Mouse (Mus musculus) intestine, embryonic 15.5 days (tissue): ENCODE measurements around the gene Cdkn2a. TPM values are rescaled to one million over a fixed set of nuclear protein-coding genes. Genes with fewer than 3 reads are reported as not detected.
A peak's percentile ranks its signal among the peaks of the same experiment; 100 is the strongest.

ENCODE experiments used
- ATAC-seq: fragments of 200-750 bp; cut with Nextera tagmentation; 2 replicates; pipeline ENCODE4 v1.8.0; 2017; ENCODE audit warnings: moderate TSS enrichment, moderate library complexity
- H3K27ac ChIP-seq: fragments of 300-500 bp; sonication (generic); 2 replicates; pipeline ENCODE4 v1.5.1; 2015; ENCODE audit warnings: mild to moderate bottlenecking, inconsistent platforms
- H3K27me3 ChIP-seq: fragments of 300-500 bp; sonication (generic); replicated peaks from 2 replicates; pipeline ENCODE4 v1.6.1; 2015; ENCODE audit warnings: inconsistent platforms
- H3K36me3 ChIP-seq: fragments of 300-500 bp; sonication (generic); 2 replicates; pipeline ENCODE4 v1.6.1; 2015; ENCODE audit warnings: inconsistent platforms
- H3K4me1 ChIP-seq: fragments of 300-500 bp; sonication (generic); replicated peaks from 2 replicates; pipeline ENCODE4 v1.6.1; 2015; ENCODE audit warnings: inconsistent platforms
- H3K4me2 ChIP-seq: fragments of 300-500 bp; sonication (generic); replicated peaks from 2 replicates; pipeline ENCODE4 v1.6.1; 2015; ENCODE audit warnings: mild to moderate bottlenecking, inconsistent platforms
- H3K4me3 ChIP-seq: fragments of 300-500 bp; sonication (generic); replicated peaks from 2 replicates; pipeline ENCODE4 v1.5.1; 2015; ENCODE audit warnings: inconsistent platforms
- H3K9ac ChIP-seq: fragments of 300-500 bp; sonication (generic); 2 replicates; pipeline ENCODE4 v1.6.1; 2015; ENCODE audit warnings: inconsistent platforms
- H3K9me3 ChIP-seq: fragments of 300-500 bp; sonication (generic); 2 replicates; pipeline ENCODE4 v1.6.1; 2016; ENCODE audit warnings: inconsistent platforms
- WGBS: fragments of 180-500 bp; shearing (Covaris S2); methylation state at CpG from one replicate; pipeline ENCODE4 v1.1.7; 2015; 5-methylcytosine and 5-hydroxymethylcytosine counted together
- polyA plus RNA-seq: library from polyadenylated mRNA; unstranded; fragments of >200 nt; fragmentation: Nextera tagmentation; extraction: Ambion mirVana; gene quantifications from 2 replicates; pipeline ENCODE4 v1.2.1, GENCODE M21; 2015

The Cdkn2a gene
- not detected in 2 replicates for polyA plus RNA-seq

GRCm38 (mm10) chr4:89294486-89295440, at the start of gene Cdkn2a:
Gene Cdkn2a (minus strand): TSS chr4:89294653.
- under 1% methylated on average over 114 of the region's 117 CpGs for WGBS

GRCm38 (mm10) chr4:89313461-89313860, 19.0 kb upstream of the Cdkn2a start:
- no peak for ATAC-seq
- H3K4me1 ChIP-seq, result peaks cover 9% of the 10 kb centered on the region
- peaks cover 38% of the 10 kb centered on the region for H3K27me3 ChIP-seq
- no peaks in the 10 kb centered on the region for H3K9me3 ChIP-seq
- no peaks in the 10 kb centered on the region for H3K36me3 ChIP-seq
- H3K27ac ChIP-seq, result no peak overlapping the region
- H3K4me3 ChIP-seq, result no peak overlapping the region
- H3K9ac ChIP-seq, result no peak overlapping the region
- WGBS, result 12% methylated on average over 13 of the region's 13 CpGs
- H3K4me2 ChIP-seq, result no peak overlapping the region

More at GRCm38 (mm10) chr4:89294486-89295440, at the start of gene Cdkn2a:
- no peaks in the 10 kb centered on the region for H3K36me3 ChIP-seq
- no peak within 1 kb of the TSS for H3K27ac ChIP-seq
- H3K9ac ChIP-seq, result peak within 1 kb of the TSS; percentile 28
- no peaks in the 10 kb centered on the region for H3K9me3 ChIP-seq
- peak within 1 kb of the TSS; percentile 61 for H3K4me3 ChIP-seq
- H3K4me1 ChIP-seq, result peaks cover 10% of the 10 kb centered on the region
- ATAC-seq, result peak; percentile 90
- peak within 1 kb of the TSS; percentile 99 for H3K4me2 ChIP-seq
- H3K27me3 ChIP-seq, result peaks cover 73% of the 10 kb centered on the region

- Histone ChIP-seq H3K4me3 (peak within 1 kb of the TSS; percentile 56), H3K27me3 (peaks cover 64% of the 10 kb centered on the region), H3K4me1 (peaks cover 9% of the 10 kb centered on the region), H3K36me3 (no peaks in the 10 kb centered on the region), H3K27ac (peak within 1 kb of the TSS; percentile 66; the same call in 1 of the 2 replicates), H3K4me2 (peak within 1 kb of the TSS; percentile 95), H3K9ac (peak within 1 kb of the TSS; percentile 60), H3K9me3 (no peaks in the 10 kb centered on the region)
- ATAC-seq, result peak; percentile 96
- under 1% methylated on average over 61 of the region's 61 CpGs for WGBS
Observed at GRCm38 (mm10) chr4:89310491-89311254, 16.2 kb upstream of the Cdkn2a start, which contains the start of gene Cdkn2b. Gene Cdkn2b (minus strand): TSS chr4:89311039.

GRCm38 (mm10) chr4:89309996-89310395, 15.5 kb upstream of the Cdkn2a start:
- WGBS, result 2% methylated on average over 11 of the region's 11 CpGs
- Histone ChIP-seq H3K9me3 (no peaks in the 10 kb centered on the region), H3K4me1 (peaks cover 9% of the 10 kb centered on the region), H3K9ac (no peak overlapping the region), H3K36me3 (no peaks in the 10 kb centered on the region), H3K4me3 (peak overlapping the region; percentile 56), H3K27me3 (peaks cover 70% of the 10 kb centered on the region), H3K4me2 (peak overlapping the region; percentile 95), H3K27ac (no peak overlapping the region)
- ATAC-seq, result no peak

GRCm38 (mm10) chr4:89308001-89308400, 13.5 kb upstream of the Cdkn2a start:
- Histone ChIP-seq H3K36me3 (no peaks in the 10 kb centered on the region), H3K4me3 (no peak overlapping the region), H3K27me3 (peaks cover 78% of the 10 kb centered on the region), H3K4me1 (peaks cover 9% of the 10 kb centered on the region), H3K9me3 (no peaks in the 10 kb centered on the region), H3K9ac (no peak overlapping the region), H3K4me2 (no peak overlapping the region), H3K27ac (no peak overlapping the region)
- 20% methylated on average over 3 of the region's 3 CpGs for WGBS
- no peak for ATAC-seq

- H3K27me3 ChIP-seq, result peaks cover 80% of the 10 kb centered on the region
Observed at GRCm38 (mm10) chr4:89306798-89307365, 12.4 kb upstream of the Cdkn2a start.

GRCm38 (mm10) chr4:89305691-89306090, 11.2 kb upstream of the Cdkn2a start:
- H3K27me3 ChIP-seq, result peaks cover 78% of the 10 kb centered on the region
- H3K9ac ChIP-seq, result no peak overlapping the region
- 16% methylated on average over 3 of the region's 3 CpGs for WGBS
- ATAC-seq, result no peak
- H3K36me3 ChIP-seq, result no peaks in the 10 kb centered on the region
- peaks cover 4% of the 10 kb centered on the region for H3K4me1 ChIP-seq
- no peak overlapping the region for H3K4me3 ChIP-seq
- no peak overlapping the region for H3K4me2 ChIP-seq
- H3K9me3 ChIP-seq, result no peaks in the 10 kb centered on the region
- H3K27ac ChIP-seq, result no peak overlapping the region

More at GRCm38 (mm10) chr4:89306798-89307365, 12.4 kb upstream of the Cdkn2a start:
- WGBS, result 8% methylated on average over 25 of the region's 25 CpGs
- 0 out of 2 replicates have a peak overlapping the region, but pooled peaks have one; percentile 12 for H3K4me2 ChIP-seq
- no peak overlapping the region for H3K9ac ChIP-seq
- ATAC-seq, result no peak
- peaks cover 9% of the 10 kb centered on the region for H3K4me1 ChIP-seq
- H3K36me3 ChIP-seq, result no peaks in the 10 kb centered on the region
- H3K27ac ChIP-seq, result no peak overlapping the region
- no peaks in the 10 kb centered on the region for H3K9me3 ChIP-seq
- H3K4me3 ChIP-seq, result no peak overlapping the region

- H3K4me3 ChIP-seq, result no peak overlapping the region
- H3K27me3 ChIP-seq, result peaks cover 74% of the 10 kb centered on the region
- no peak overlapping the region for H3K27ac ChIP-seq
- no peaks in the 10 kb centered on the region for H3K4me1 ChIP-seq
- no peaks in the 10 kb centered on the region for H3K36me3 ChIP-seq
- ATAC-seq, result peak; percentile 54
- no peak overlapping the region for H3K9ac ChIP-seq
- WGBS, result 2% methylated on average over 14 of the region's 14 CpGs
- H3K9me3 ChIP-seq, result no peaks in the 10 kb centered on the region
- no peak overlapping the region for H3K4me2 ChIP-seq
Observed at GRCm38 (mm10) chr4:89303281-89303995, 9.0 kb upstream of the Cdkn2a start.

GRCm38 (mm10) chr4:89302129-89302528, 7.7 kb upstream of the Cdkn2a start:
- Histone ChIP-seq H3K27me3 (peaks cover 70% of the 10 kb centered on the region), H3K9ac (no peak overlapping the region), H3K4me3 (no peak overlapping the region), H3K36me3 (no peaks in the 10 kb centered on the region), H3K27ac (no peak overlapping the region), H3K9me3 (no peaks in the 10 kb centered on the region), H3K4me1 (no peaks in the 10 kb centered on the region), H3K4me2 (no peak overlapping the region)
- 0% methylated on average over 1 of the region's 1 CpGs for WGBS
- no peak for ATAC-seq

- Histone ChIP-seq H3K4me2 (no peak overlapping the region), H3K4me3 (no peak overlapping the region), H3K27ac (no peak overlapping the region), H3K4me1 (0 out of 2 replicates have a peak, but pooled peaks cover 5% of the 10 kb centered on the region), H3K9ac (no peak overlapping the region), H3K27me3 (peaks cover 75% of the 10 kb centered on the region), H3K9me3 (no peaks in the 10 kb centered on the region), H3K36me3 (no peaks in the 10 kb centered on the region)
- WGBS, result 5% methylated on average over 2 of the region's 2 CpGs
- no peak for ATAC-seq
Observed at GRCm38 (mm10) chr4:89299721-89300120, 5.3 kb upstream of the Cdkn2a start.

GRCm38 (mm10) chr4:89295441-89296220, 1.2 kb upstream of the Cdkn2a start:
- H3K4me2 ChIP-seq, result peak overlapping the region; percentile 99
- H3K9ac ChIP-seq, result peak overlapping the region; percentile 28
- peaks cover 10% of the 10 kb centered on the region for H3K4me1 ChIP-seq
- H3K9me3 ChIP-seq, result no peaks in the 10 kb centered on the region
- no peak overlapping the region for H3K27ac ChIP-seq
- WGBS, result 4% methylated on average over 31 of the region's 31 CpGs
- peaks cover 76% of the 10 kb centered on the region for H3K27me3 ChIP-seq
- H3K36me3 ChIP-seq, result no peaks in the 10 kb centered on the region
- H3K4me3 ChIP-seq, result peak overlapping the region; percentile 61
- peak; percentile 47 for ATAC-seq
